In the genomic region with DNA sequence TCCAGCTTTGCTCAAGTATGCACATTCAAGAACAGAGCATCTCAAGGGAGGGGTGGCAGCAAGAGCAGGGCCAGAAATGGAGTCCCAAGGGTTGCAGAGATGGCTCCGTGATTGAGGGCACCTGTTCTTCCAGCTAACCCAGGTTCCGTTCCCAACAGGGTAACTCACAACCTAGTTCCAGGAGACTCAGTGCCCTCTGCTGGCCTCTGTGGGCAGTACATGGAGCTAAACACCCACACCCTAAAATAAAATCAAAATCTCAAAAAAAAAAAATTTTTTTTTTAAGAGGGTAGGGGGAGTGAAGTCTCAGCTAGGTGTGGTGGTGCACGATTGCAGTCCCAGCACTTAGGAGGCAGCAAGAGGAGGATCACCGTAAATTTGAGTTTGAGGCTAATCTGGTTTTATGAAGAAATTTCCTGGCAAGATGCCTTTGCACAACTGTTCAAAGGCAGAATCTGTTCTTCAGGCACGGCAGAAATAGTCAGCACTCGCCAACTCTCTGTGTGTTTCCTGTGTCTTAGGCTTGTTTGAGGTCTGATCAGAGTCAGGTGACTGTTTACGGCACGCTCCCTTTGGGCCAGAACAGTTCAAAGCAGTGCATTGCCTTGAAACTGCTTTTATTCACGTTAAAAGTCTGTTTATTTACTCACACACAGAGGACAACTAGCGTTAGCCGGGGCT, we compare ENCODE assay signal across 8 mouse cellular contexts. TPM values are rescaled to one million over a fixed set of nuclear protein-coding genes. Genes with fewer than 3 reads are reported as not detected.
DNase-seq lines count a peak whose midpoint lies in the region; ATAC-seq and TF ChIP-seq lines count a peak whose summit lies in the region.

No protein-coding gene starts in this region.

- H3K4me1 ChIP-seq in bone marrow macrophage, adult 2 months (ENCODE audit: control insufficient read depth, insufficient read depth, low read length): peaks cover 44% of the 10 kb centered on the region
- H3K4me1 ChIP-seq in forebrain, postnatal 0 days (ENCODE audit: insufficient read depth): no peaks in the 10 kb centered on the region

- peak; percentile 92 for TF ChIP-seq CTCF in bone marrow macrophage, adult 2 months (IDR thresholded peaks at IDR 0.05; ENCODE audit: low read depth, low read length)
- TF ChIP-seq CTCF in forebrain, postnatal 0 days (IDR thresholded peaks at IDR 0.05; ENCODE audit: low read depth): peak; percentile 70

- H3K27me3 ChIP-seq in forebrain, postnatal 0 days (ENCODE audit: insufficient read depth, low read length): no peaks in the 10 kb centered on the region

- H3K4me2 ChIP-seq in forebrain, postnatal 0 days (ENCODE audit: low read depth): no peak overlapping the region

- DNase-seq in heart, adult 18-20 months: peak; percentile 58 to 84
- DNase-seq in heart, postnatal 25 days (ENCODE audit: low spot score): no peak
- DNase-seq in CD4-positive helper T cell, adult 2 months (ENCODE audit: low read depth, low spot score): peak; percentile 81
- peak; percentile 55 for DNase-seq in forebrain, postnatal 0 days
- peak; percentile 56 to 86 for DNase-seq in kidney, postnatal 36 days
- peak; percentile 53 to 82 for DNase-seq in spleen, postnatal 4 days (ENCODE audit: low spot score in 2 of 2)

- 47% methylated on average over 11 of the region's 11 CpGs for WGBS in forebrain, postnatal 0 days

- no peak overlapping the region for H3K4me3 ChIP-seq in bone marrow macrophage, adult 2 months (ENCODE audit: insufficient read depth, low read length)
- H3K4me3 ChIP-seq in forebrain, postnatal 0 days (ENCODE audit: low read depth, low read length): no peak overlapping the region

- no peaks in the 10 kb centered on the region for H3K9me3 ChIP-seq in forebrain, postnatal 0 days (ENCODE audit: low read length)

- TF ChIP-seq POLR2A in bone marrow macrophage, adult 2 months (IDR thresholded peaks at IDR 0.05; ENCODE audit: borderline replicate concordance, low read depth, low read length): no peak

- no peak overlapping the region for H3K27ac ChIP-seq in bone marrow macrophage, adult 2 months (ENCODE audit: insufficient read depth, low read depth, low read length)
- H3K27ac ChIP-seq in forebrain, postnatal 0 days (ENCODE audit: low read depth, low read length): no peak overlapping the region

- intact Hi-C loops in heart, postnatal 25 days (cut with DNase I): loop anchor here (1.0 kb wide), 1 partner anchor 20 kb away; no protein-coding TSS in a partner anchor

- H3K36me3 ChIP-seq in forebrain, postnatal 0 days (ENCODE audit: insufficient read depth): no peaks in the 10 kb centered on the region

- no peak overlapping the region for H3K9ac ChIP-seq in forebrain, postnatal 0 days

- ATAC-seq in forebrain, postnatal 0 days: no peak
- peak; percentile 66; the same call in 1 of the 2 replicates for ATAC-seq in megakaryocyte-erythroid progenitor cell, adult 5-6 weeks (replicated peaks; ENCODE audit: low FRiP score, low TSS enrichment, poor library complexity, severe bottlenecking)

RNA-seq across cellular contexts. Expression of a gene that starts 38.7 kb away (rescaled TPM):
- total RNA-seq in heart, adult 18-20 months (2021): 1 to 10 TPM; 1.2 to 3.1 TPM
- 1 to 10 TPM; 3.5 to 3.7 TPM for total RNA-seq in heart, postnatal 25 days (2021)
- polyA plus RNA-seq in bone marrow macrophage, adult 2 months (2012; ENCODE audit: insufficient read depth, insufficient read length, missing spikeins): 90.1 and 111 TPM in 2 replicates
- 6.7 and 8.1 TPM in 2 replicates for total RNA-seq in forebrain, postnatal 0 days (2014; rRNA removed)
- polyA plus RNA-seq in forebrain, postnatal 0 days (2015; fragmentation: Nextera tagmentation; extraction: Ambion mirVana): 8.2 and 8.3 TPM in 2 replicates
- 54.7 and 95.0 TPM in 2 replicates for total RNA-seq in megakaryocyte-erythroid progenitor cell, adult 5-6 weeks (2014; fragmentation: Nextera tagmentation)
- 59.4 and 67.3 TPM in 2 replicates for total RNA-seq in megakaryocyte-erythroid progenitor cell, adult 5-6 weeks (2017)

RNA-seq across cellular contexts. Expression of a gene that starts 41.3 kb away (rescaled TPM):
- total RNA-seq in heart, adult 18-20 months (2021): under 1 TPM in 1 of 2 experiments, not detected in 1; 0.18 TPM
- total RNA-seq in heart, postnatal 25 days (2021): not detected
- polyA plus RNA-seq in bone marrow macrophage, adult 2 months (2012; ENCODE audit: insufficient read depth, insufficient read length, missing spikeins): 0.36 TPM in 1 of 2 replicates, not detected in the other
- 0.31 and 0.43 TPM in 2 replicates for total RNA-seq in forebrain, postnatal 0 days (2014; rRNA removed)
- polyA plus RNA-seq in forebrain, postnatal 0 days (2015; fragmentation: Nextera tagmentation; extraction: Ambion mirVana): 0.53 and 0.58 TPM in 2 replicates
- total RNA-seq in megakaryocyte-erythroid progenitor cell, adult 5-6 weeks (2014; fragmentation: Nextera tagmentation): 1.5 TPM in 1 of 2 replicates, not detected in the other
- 0.65 TPM in 1 of 2 replicates, not detected in the other for total RNA-seq in megakaryocyte-erythroid progenitor cell, adult 5-6 weeks (2017)
